Mouse (Mus musculus): ENCODE measurements at regions not wholly inside any gene's neighbourhood (a gene's known extent, or its start where the extent isn't known, plus 50 kb on each side); places are given as distances from the start of the nearest gene placed in this dataset.

- Histone ChIP-seq H3K4me2 (replicated peaks; ENCODE audit: low read depth) (no peak overlapping the region), H3K9me3 (ENCODE audit: control insufficient read depth, low read length) (no peaks in the 10 kb centered on the region), H3K4me1 (replicated peaks; ENCODE audit: control insufficient read depth, insufficient read depth) (no peaks in the 10 kb centered on the region), H3K36me3 (ENCODE audit: control insufficient read depth, insufficient read depth, low read length) (no peaks in the 10 kb centered on the region), H3K9ac (ENCODE audit: low read length) (no peak overlapping the region), H3K27ac (replicated peaks) (no peak overlapping the region), H3K4me3 (ENCODE audit: low read depth, low read length) (no peak overlapping the region), H3K27me3 (ENCODE audit: control insufficient read depth, insufficient read depth, low read length) (no peaks in the 10 kb centered on the region)
- TF ChIP-seq CTCF (IDR thresholded peaks at IDR 0.05; ENCODE audit: low read depth), result no peak
- no peak for TF ChIP-seq EP300 (optimal IDR thresholded peaks at IDR 0.05)
- DNase-seq (ENCODE audit: low spot score) (no peak), ATAC-seq (ENCODE audit: low FRiP score, low TSS enrichment) (no peak)
- 77% methylated on average over 20 of the region's 20 CpGs for WGBS
These were observed 77.1 kb upstream of the Mrps9 start for GRCm38 (mm10) chr1:42773851-42774464.

GRCm38 (mm10) chr1:42774971-42775892, 75.8 kb upstream of the Mrps9 start:
- Histone ChIP-seq H3K9ac (ENCODE audit: low read length) (no peak overlapping the region), H3K4me1 (replicated peaks; ENCODE audit: control insufficient read depth, insufficient read depth) (no peaks in the 10 kb centered on the region), H3K27ac (replicated peaks) (no peak overlapping the region), H3K9me3 (ENCODE audit: control insufficient read depth, low read length) (no peaks in the 10 kb centered on the region), H3K4me3 (ENCODE audit: low read depth, low read length) (no peak overlapping the region), H3K4me2 (replicated peaks; ENCODE audit: low read depth) (no peak overlapping the region), H3K36me3 (ENCODE audit: control insufficient read depth, insufficient read depth, low read length) (no peaks in the 10 kb centered on the region), H3K27me3 (ENCODE audit: control insufficient read depth, insufficient read depth, low read length) (no peaks in the 10 kb centered on the region)
- WGBS, result 75% methylated on average over 7 of the region's 7 CpGs
- ATAC-seq (ENCODE audit: low FRiP score, low TSS enrichment) (no peak), DNase-seq (ENCODE audit: low spot score) (no peak)
- TF ChIP-seq EP300 (optimal IDR thresholded peaks at IDR 0.05) (no peak), CTCF (IDR thresholded peaks at IDR 0.05; ENCODE audit: low read depth) (no peak)

- H3K36me3 ChIP-seq (ENCODE audit: control insufficient read depth, insufficient read depth, low read length), result no peaks in the 10 kb centered on the region
- no peaks in the 10 kb centered on the region for H3K9me3 ChIP-seq (ENCODE audit: control insufficient read depth, low read length)
- ATAC-seq (ENCODE audit: low FRiP score, low TSS enrichment) (no peak), DNase-seq (ENCODE audit: low spot score) (no peak)
- no peak overlapping the region for H3K4me2 ChIP-seq (replicated peaks; ENCODE audit: low read depth)
- H3K27me3 ChIP-seq (ENCODE audit: control insufficient read depth, insufficient read depth, low read length), result no peaks in the 10 kb centered on the region
- no peak overlapping the region for H3K9ac ChIP-seq (ENCODE audit: low read length)
- H3K27ac ChIP-seq (replicated peaks), result no peak overlapping the region
- WGBS, result 68% methylated on average over 2 of the region's 2 CpGs
- TF ChIP-seq CTCF (IDR thresholded peaks at IDR 0.05; ENCODE audit: low read depth), result no peak
- TF ChIP-seq EP300 (optimal IDR thresholded peaks at IDR 0.05), result no peak
- H3K4me3 ChIP-seq (ENCODE audit: low read depth, low read length), result no peak overlapping the region
- no peaks in the 10 kb centered on the region for H3K4me1 ChIP-seq (replicated peaks; ENCODE audit: control insufficient read depth, insufficient read depth)
These were observed 75.1 kb upstream of the Mrps9 start for GRCm38 (mm10) chr1:42775893-42776287.

- ATAC-seq (ENCODE audit: low FRiP score, low TSS enrichment), result no peak
These were observed 73.6 kb upstream of the Mrps9 start for GRCm38 (mm10) chr1:42777416-42777815.

GRCm38 (mm10) chr1:42779761-42780160, 71.3 kb upstream of the Mrps9 start:
- peak; percentile 30 for DNase-seq (ENCODE audit: low spot score)
- Histone ChIP-seq H3K4me3 (ENCODE audit: low read depth, low read length) (no peak overlapping the region), H3K27ac (replicated peaks) (no peak overlapping the region), H3K9me3 (ENCODE audit: control insufficient read depth, low read length) (no peaks in the 10 kb centered on the region), H3K27me3 (ENCODE audit: control insufficient read depth, insufficient read depth, low read length) (no peaks in the 10 kb centered on the region), H3K9ac (ENCODE audit: low read length) (no peak overlapping the region), H3K4me1 (replicated peaks; ENCODE audit: control insufficient read depth, insufficient read depth) (no peaks in the 10 kb centered on the region), H3K4me2 (replicated peaks; ENCODE audit: low read depth) (no peak overlapping the region), H3K36me3 (ENCODE audit: control insufficient read depth, insufficient read depth, low read length) (no peaks in the 10 kb centered on the region)
- ATAC-seq (ENCODE audit: low FRiP score, low TSS enrichment), result no peak
- 41% methylated on average over 5 of the region's 5 CpGs for WGBS
- TF ChIP-seq CTCF (IDR thresholded peaks at IDR 0.05; ENCODE audit: low read depth) (peak; percentile 76), EP300 (optimal IDR thresholded peaks at IDR 0.05) (no peak)

More at GRCm38 (mm10) chr1:42777416-42777815, 73.6 kb upstream of the Mrps9 start:
- Histone ChIP-seq H3K9me3 (ENCODE audit: control insufficient read depth, low read length) (no peaks in the 10 kb centered on the region), H3K9ac (ENCODE audit: low read length) (no peak overlapping the region), H3K36me3 (ENCODE audit: control insufficient read depth, insufficient read depth, low read length) (no peaks in the 10 kb centered on the region), H3K27me3 (ENCODE audit: control insufficient read depth, insufficient read depth, low read length) (no peaks in the 10 kb centered on the region), H3K4me2 (replicated peaks; ENCODE audit: low read depth) (no peak overlapping the region), H3K4me3 (ENCODE audit: low read depth, low read length) (no peak overlapping the region), H3K27ac (replicated peaks) (no peak overlapping the region), H3K4me1 (replicated peaks; ENCODE audit: control insufficient read depth, insufficient read depth) (no peaks in the 10 kb centered on the region)
- DNase-seq (ENCODE audit: low spot score), result no peak
- 85% methylated on average over 1 of the region's 1 CpGs for WGBS
- TF ChIP-seq EP300 (optimal IDR thresholded peaks at IDR 0.05) (no peak), CTCF (IDR thresholded peaks at IDR 0.05; ENCODE audit: low read depth) (no peak)

- no peak overlapping the region for H3K4me3 ChIP-seq (ENCODE audit: low read depth, low read length)
- no peak overlapping the region for H3K4me2 ChIP-seq (replicated peaks; ENCODE audit: low read depth)
- WGBS, result 73% methylated on average over 15 of the region's 15 CpGs
- H3K36me3 ChIP-seq (ENCODE audit: control insufficient read depth, insufficient read depth, low read length), result no peaks in the 10 kb centered on the region
- TF ChIP-seq CTCF (IDR thresholded peaks at IDR 0.05; ENCODE audit: low read depth) (no peak), EP300 (optimal IDR thresholded peaks at IDR 0.05) (no peak)
- no peak for ATAC-seq (ENCODE audit: low FRiP score, low TSS enrichment)
- H3K4me1 ChIP-seq (replicated peaks; ENCODE audit: control insufficient read depth, insufficient read depth), result no peaks in the 10 kb centered on the region
- no peak for DNase-seq (ENCODE audit: low spot score)
- H3K9ac ChIP-seq (ENCODE audit: low read length), result no peak overlapping the region
- H3K27me3 ChIP-seq (ENCODE audit: control insufficient read depth, insufficient read depth, low read length), result no peaks in the 10 kb centered on the region
- H3K27ac ChIP-seq (replicated peaks), result no peak overlapping the region
- no peaks in the 10 kb centered on the region for H3K9me3 ChIP-seq (ENCODE audit: control insufficient read depth, low read length)
These were observed 70.8 kb upstream of the Mrps9 start for GRCm38 (mm10) chr1:42780266-42780665.
